ENCODE assay signal across 9 mouse cellular contexts in genomic region chr17:83020576-83020975, GRCm38 (mm10).
DNase-seq lines count a peak whose midpoint lies in the region; ATAC-seq and TF ChIP-seq lines count a peak whose summit lies in the region.
"Had no signal": no experiment of that assay in that cellular context is flagged by ENCODE, and none has a peak within 500 bp of the region (broad histone marks: within the 10 kb centered on the region; RNA-seq: fewer than 3 reads in every experiment).

No protein-coding gene starts in this region.

- peak; percentile 90 for DNase-seq in embryonic facial prominence, embryonic 14.5 days (ENCODE audit: low spot score)
- DNase-seq in embryonic facial prominence, embryonic 10.5 days (ENCODE audit: low spot score), result no peak
- peak; percentile 35 for DNase-seq in 3T3-L1 (ENCODE audit: low read depth, low spot score)
- DNase-seq in fat pad, adult 2 months (ENCODE audit: extremely low read depth, low read depth, low spot score), result peak; percentile 3

- H3K36me3 ChIP-seq in embryonic facial prominence, embryonic 14.5 days (ENCODE audit: control insufficient read depth, insufficient read depth, low read length), result no peaks in the 10 kb centered on the region
- no peaks in the 10 kb centered on the region for H3K36me3 ChIP-seq in embryonic facial prominence, embryonic 10.5 days (replicated peaks)
- H3K36me3 ChIP-seq in kidney, embryonic 16.5 days (ENCODE audit: insufficient read depth, low read length), result no peaks in the 10 kb centered on the region
- H3K36me3 ChIP-seq in testis, adult 2 months (ENCODE audit: control insufficient read depth, insufficient read depth, low read length), result no peaks in the 10 kb centered on the region
- H3K36me3 ChIP-seq in forebrain, embryonic 12.5 days (replicated peaks), result no peaks in the 10 kb centered on the region

- WGBS in embryonic facial prominence, embryonic 14.5 days, result 52% methylated on average over 10 of the region's 10 CpGs
- 77% methylated on average over 10 of the region's 10 CpGs for WGBS in embryonic facial prominence, embryonic 10.5 days
- 20% methylated on average over 10 of the region's 10 CpGs for WGBS in kidney, embryonic 16.5 days
- WGBS in forebrain, embryonic 12.5 days, result 90% methylated on average over 10 of the region's 10 CpGs

- no peak overlapping the region for H3K9ac ChIP-seq in embryonic facial prominence, embryonic 14.5 days (ENCODE audit: low read depth, low read length)
- no peak overlapping the region for H3K9ac ChIP-seq in kidney, embryonic 16.5 days (replicated peaks; ENCODE audit: low read length)
- no peak overlapping the region for H3K9ac ChIP-seq in forebrain, embryonic 12.5 days
- H3K9ac ChIP-seq: liver, embryonic 14.5 days had no signal

- no peak for TF ChIP-seq POLR2A in testis, adult 2 months (IDR thresholded peaks at IDR 0.05; ENCODE audit: control insufficient read depth, low read depth, low read length)

- no peak overlapping the region; the same call in 1 of the 2 replicates for H3K4me2 ChIP-seq in embryonic facial prominence, embryonic 14.5 days (ENCODE audit: low read depth, low read length)
- H3K4me2 ChIP-seq in kidney, embryonic 16.5 days (replicated peaks; ENCODE audit: low read depth, low read length), result no peak overlapping the region
- no peak overlapping the region for H3K4me2 ChIP-seq in forebrain, embryonic 12.5 days

- peaks cover 4% of the 10 kb centered on the region; the same call in 1 of the 2 replicates for H3K4me1 ChIP-seq in embryonic facial prominence, embryonic 14.5 days (ENCODE audit: control insufficient read depth, insufficient read depth, low read length)
- peaks cover 7% of the 10 kb centered on the region for H3K4me1 ChIP-seq in embryonic facial prominence, embryonic 10.5 days
- peaks cover 13% of the 10 kb centered on the region for H3K4me1 ChIP-seq in kidney, embryonic 16.5 days (ENCODE audit: insufficient read depth, low read length)
- H3K4me1 ChIP-seq in testis, adult 2 months (ENCODE audit: control insufficient read depth, insufficient read depth, low read length), result peaks cover 9% of the 10 kb centered on the region
- H3K4me1 ChIP-seq in forebrain, embryonic 12.5 days, result no peaks in the 10 kb centered on the region; the same call in 1 of the 2 replicates

- TF ChIP-seq CTCF in testis, adult 2 months (IDR thresholded peaks at IDR 0.05; ENCODE audit: control insufficient read depth, insufficient read depth, insufficient replicate concordance, low read depth, low read length), result no peak

- no peaks in the 10 kb centered on the region for H3K9me3 ChIP-seq in embryonic facial prominence, embryonic 14.5 days (ENCODE audit: control insufficient read depth, low read length)
- no peaks in the 10 kb centered on the region for H3K9me3 ChIP-seq in embryonic facial prominence, embryonic 10.5 days
- no peaks in the 10 kb centered on the region for H3K9me3 ChIP-seq in kidney, embryonic 16.5 days (ENCODE audit: low read length)
- H3K9me3 ChIP-seq in forebrain, embryonic 12.5 days, result no peaks in the 10 kb centered on the region

- ATAC-seq in embryonic facial prominence, embryonic 14.5 days (ENCODE audit: low read depth), result peak; percentile 55; the same call in 1 of the 2 replicates
- ATAC-seq in kidney, embryonic 16.5 days (ENCODE audit: low FRiP score, low TSS enrichment), result peak; percentile 83
- no peak for ATAC-seq in erythroblast, adult 5-6 weeks (replicated peaks; ENCODE audit: low FRiP score, poor library complexity, severe bottlenecking)
- no peak for ATAC-seq in forebrain, embryonic 12.5 days (ENCODE audit: low FRiP score)

- no peaks in the 10 kb centered on the region for H3K27me3 ChIP-seq in embryonic facial prominence, embryonic 14.5 days (replicated peaks; ENCODE audit: control insufficient read depth, insufficient read depth, low read length)
- H3K27me3 ChIP-seq in embryonic facial prominence, embryonic 10.5 days (replicated peaks; ENCODE audit: low read depth, poor library complexity, severe bottlenecking), result no peaks in the 10 kb centered on the region
- no peaks in the 10 kb centered on the region for H3K27me3 ChIP-seq in kidney, embryonic 16.5 days (ENCODE audit: insufficient read depth, low read length)
- H3K27me3 ChIP-seq in testis, adult 2 months (ENCODE audit: control insufficient read depth, insufficient read depth, low read length), result no peaks in the 10 kb centered on the region
- H3K27me3 ChIP-seq in forebrain, embryonic 12.5 days, result no peaks in the 10 kb centered on the region

- H3K27ac ChIP-seq in embryonic facial prominence, embryonic 14.5 days (replicated peaks; ENCODE audit: low read depth, low read length), result no peak overlapping the region
- no peak overlapping the region for H3K27ac ChIP-seq in embryonic facial prominence, embryonic 10.5 days (replicated peaks)
- H3K27ac ChIP-seq in kidney, embryonic 16.5 days (ENCODE audit: low read length), result peak overlapping the region; percentile 70
- no peak overlapping the region; the same call in 1 of the 2 replicates for H3K27ac ChIP-seq in testis, adult 2 months (ENCODE audit: control insufficient read depth, insufficient read depth, low read depth, low read length)
- H3K27ac ChIP-seq in forebrain, embryonic 12.5 days, result no peak overlapping the region
- H3K27ac ChIP-seq: liver, embryonic 14.5 days had no signal

- no peak overlapping the region for H3K4me3 ChIP-seq in embryonic facial prominence, embryonic 14.5 days (ENCODE audit: low read depth, low read length)
- H3K4me3 ChIP-seq in embryonic facial prominence, embryonic 10.5 days, result no peak overlapping the region
- H3K4me3 ChIP-seq in kidney, embryonic 16.5 days (ENCODE audit: low read length), result no peak overlapping the region
- H3K4me3 ChIP-seq in testis, adult 2 months (ENCODE audit: control insufficient read depth, low read depth, low read length), result peak overlapping the region; percentile 11; the same call in 1 of the 2 replicates
- no peak overlapping the region for H3K4me3 ChIP-seq in forebrain, embryonic 12.5 days (replicated peaks)

Comparison
In these comparisons a context has a peak if more than half of its experiments do, and no peak if none do; other contexts are left out.
1. ATAC-seq: peak in embryonic facial prominence, embryonic 14.5 days (single experiment) and kidney, embryonic 16.5 days (single experiment); none in erythroblast, adult 5-6 weeks (single experiment) and forebrain, embryonic 12.5 days (single experiment).